Mouse (Mus musculus): ENCODE measurements around the gene Cul3. TPM values are rescaled to one million over a fixed set of nuclear protein-coding genes. Genes with fewer than 3 reads are reported as not detected.
"Not testable (repeated sequence)": the region's sequence is repeated elsewhere in the genome, so short reads cannot be mapped to it uniquely, and the experiment has no call there.

Cul3 gene
- 74.6 and 110 TPM in 2 replicates for total RNA-seq (2014; fragmentation: Nextera tagmentation)
- 209 and 304 TPM in 2 replicates for total RNA-seq (2017)

DNA sequence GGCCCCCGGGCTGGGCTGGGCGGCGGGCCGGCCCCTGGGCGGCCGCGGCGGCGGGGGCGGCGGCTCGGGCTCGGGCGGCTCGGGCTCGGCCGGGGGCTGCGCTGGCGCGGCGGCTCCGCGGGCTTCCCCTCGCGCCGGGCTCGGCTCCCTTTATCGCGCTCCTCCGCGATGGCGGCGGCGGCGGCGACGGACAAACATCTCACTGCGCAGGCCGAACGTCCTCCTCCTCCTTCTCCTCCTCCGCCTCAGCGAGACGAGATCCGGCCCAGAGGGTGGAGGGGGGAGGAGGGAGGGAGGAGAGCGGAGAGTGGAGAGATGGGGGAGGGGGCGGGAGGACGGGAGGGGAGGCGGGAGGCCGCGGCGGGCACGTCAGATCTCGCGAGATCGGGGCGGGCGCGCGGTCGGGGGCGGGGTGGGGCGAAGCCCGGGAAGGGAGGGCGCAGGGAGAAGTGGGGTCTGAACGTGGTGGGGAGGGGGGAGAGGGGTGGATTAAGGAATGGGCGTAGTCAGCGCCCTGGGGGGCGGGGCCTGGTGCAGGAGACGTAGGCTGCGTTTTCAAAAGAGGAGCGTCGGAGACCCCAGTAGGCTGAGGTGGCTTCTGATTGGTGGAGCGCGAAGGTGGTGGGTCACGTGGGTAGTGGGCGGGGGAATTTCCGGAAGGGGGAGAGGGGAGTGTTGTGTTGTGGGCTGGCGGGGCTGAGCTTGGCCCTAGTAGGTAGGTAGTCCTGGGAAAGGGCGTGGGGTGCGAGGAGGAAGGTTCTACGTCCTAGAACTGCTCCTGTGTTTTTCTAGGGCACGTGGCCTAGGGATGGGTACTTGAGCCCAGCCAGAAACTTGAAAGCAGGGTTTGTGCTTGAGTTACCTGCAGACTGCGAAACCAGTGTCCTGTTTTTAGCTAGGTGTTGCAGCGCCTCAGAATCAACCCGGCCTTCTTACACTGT, at the start of gene Cul3:
Cul3 (minus strand) TSS at position 45 of the 941 bp plus-strand sequence.
- ATAC-seq (replicated peaks; ENCODE audit: poor library complexity, severe bottlenecking), result peak; percentile 91

DNA sequence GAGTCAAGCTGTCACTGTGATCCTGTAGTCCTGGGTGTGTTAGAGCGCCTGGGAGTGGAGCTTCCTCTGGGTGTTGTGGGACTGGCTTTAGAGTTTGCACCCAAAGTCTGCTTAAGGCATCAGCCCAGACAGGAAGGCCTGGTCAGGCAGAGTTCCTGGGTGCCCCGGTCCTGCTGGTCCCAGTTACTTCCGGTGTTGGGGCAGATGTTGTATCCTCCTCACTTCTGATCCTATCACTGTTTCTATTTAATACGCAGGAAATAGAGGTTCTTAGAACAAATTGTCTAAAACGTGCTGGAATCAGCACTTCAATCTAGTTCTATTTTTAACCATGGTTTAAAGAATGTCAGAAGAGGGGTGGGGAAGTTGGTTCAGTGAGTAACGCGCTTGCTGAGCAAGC, 49.2 kb upstream of the Cul3 start:
- peak; percentile 33; the same call in 1 of the 2 replicates for ATAC-seq (replicated peaks; ENCODE audit: poor library complexity, severe bottlenecking)

DNA sequence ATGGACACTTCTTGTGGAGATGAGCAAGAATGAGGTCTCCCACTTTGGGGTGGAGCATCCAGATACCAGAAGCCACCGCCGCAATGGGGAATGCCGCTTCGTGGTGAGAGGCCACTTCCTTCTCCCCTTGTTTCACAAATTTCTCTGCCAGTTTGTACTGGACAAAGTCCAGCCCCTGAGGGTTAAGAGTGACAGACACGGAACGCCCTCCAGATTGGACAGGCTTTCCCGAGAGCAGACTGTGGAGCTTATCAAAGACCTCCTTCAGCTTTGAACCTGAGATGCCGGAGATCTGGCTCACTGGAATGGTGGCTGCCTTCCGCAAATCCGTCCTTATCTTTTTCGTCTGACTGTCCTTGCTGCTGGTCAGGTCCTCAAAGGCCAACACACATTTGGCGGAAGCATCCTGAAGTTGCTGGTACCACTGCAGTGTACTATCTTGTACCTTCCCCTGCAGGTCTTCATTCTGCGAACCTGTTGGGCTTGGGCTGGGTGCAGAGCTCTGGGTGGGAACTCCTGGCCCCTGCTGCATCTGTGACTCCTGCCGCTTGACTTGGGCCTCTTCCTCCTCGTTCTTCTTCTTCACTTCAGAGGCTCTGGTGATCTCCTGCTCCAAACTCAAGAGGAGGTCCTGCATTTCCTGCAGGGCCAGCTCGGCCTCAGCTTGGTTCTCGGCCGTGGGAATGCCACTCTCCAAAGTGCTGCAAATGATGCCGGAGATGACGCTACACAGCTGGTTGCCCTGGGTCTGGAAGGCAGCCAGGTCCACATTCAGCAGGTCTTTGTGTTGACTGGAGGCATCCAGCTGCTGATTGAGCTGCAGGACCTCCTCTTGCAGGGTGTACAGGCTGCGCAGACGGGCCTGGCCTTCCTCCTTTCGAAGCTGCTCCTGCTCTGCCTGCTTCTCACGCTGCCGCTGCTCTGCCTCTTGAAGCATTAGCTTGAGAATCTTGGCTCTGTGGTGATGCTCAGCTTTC, 43.6 kb upstream of the Cul3 start:
- ATAC-seq (replicated peaks; ENCODE audit: poor library complexity, severe bottlenecking), result peak; percentile 79

DNA sequence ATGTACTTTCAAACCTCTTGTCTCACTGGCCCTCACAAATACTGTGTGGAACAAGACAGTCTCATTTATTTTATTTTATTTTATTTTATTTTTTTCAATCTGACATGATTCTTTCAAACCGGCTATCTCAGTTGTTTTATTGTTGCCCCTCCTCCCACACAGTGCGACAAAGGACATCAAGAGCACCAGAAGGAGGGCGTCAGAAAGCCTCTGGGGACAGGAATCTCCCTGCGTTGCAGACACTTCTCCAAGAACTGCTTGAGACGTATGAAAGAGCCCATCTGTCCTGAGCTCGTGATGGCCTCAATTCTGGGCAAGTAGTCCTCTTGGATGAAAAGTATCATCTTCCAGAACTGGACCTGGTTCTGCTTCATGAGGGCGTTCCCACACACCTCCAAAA, 42.6 kb upstream of the Cul3 start:
- ATAC-seq (replicated peaks; ENCODE audit: poor library complexity, severe bottlenecking), result no peak

DNA sequence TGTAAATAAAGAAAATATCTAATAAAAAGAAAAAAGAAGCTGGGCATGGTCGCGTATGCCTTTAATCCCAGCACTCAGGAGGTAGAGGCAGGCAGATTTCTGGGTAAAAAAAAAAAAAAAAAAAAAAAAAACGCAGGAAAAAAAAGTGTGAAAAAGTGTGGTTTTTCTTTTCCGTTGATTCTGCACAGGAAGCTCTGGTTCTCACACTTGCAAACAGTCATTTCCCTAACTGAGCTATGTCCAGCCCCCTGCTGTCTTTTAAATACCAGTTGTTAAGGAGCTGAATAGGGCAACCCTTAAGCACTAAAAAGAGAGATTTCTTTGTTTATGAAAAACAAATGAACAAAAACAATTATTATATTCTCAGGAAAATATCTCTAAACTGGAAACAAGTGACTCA, 41.0 kb upstream of the Cul3 start:
- ATAC-seq (replicated peaks; ENCODE audit: poor library complexity, severe bottlenecking), result peak; percentile 63

DNA sequence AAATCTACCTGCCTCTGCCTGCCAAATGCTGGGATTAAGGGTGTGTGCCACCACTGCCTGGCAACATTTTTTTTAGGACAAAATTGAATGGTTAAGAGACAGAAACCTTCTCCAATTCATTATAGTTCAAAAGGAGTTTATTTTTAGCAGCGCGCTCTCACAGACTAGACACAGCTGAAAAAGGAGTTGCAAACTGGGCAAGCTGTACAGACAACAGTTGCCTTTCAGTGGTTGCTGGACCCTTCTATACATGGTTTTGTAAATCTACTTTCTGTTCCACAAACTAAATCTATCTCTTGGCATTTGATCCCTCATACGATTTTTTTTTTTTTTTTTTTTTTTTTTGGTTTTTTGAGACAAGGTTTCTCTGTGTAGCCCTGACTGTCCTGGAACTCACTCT, 31.7 kb upstream of the Cul3 start:
- ATAC-seq (replicated peaks; ENCODE audit: poor library complexity, severe bottlenecking), result peak; percentile 72

DNA sequence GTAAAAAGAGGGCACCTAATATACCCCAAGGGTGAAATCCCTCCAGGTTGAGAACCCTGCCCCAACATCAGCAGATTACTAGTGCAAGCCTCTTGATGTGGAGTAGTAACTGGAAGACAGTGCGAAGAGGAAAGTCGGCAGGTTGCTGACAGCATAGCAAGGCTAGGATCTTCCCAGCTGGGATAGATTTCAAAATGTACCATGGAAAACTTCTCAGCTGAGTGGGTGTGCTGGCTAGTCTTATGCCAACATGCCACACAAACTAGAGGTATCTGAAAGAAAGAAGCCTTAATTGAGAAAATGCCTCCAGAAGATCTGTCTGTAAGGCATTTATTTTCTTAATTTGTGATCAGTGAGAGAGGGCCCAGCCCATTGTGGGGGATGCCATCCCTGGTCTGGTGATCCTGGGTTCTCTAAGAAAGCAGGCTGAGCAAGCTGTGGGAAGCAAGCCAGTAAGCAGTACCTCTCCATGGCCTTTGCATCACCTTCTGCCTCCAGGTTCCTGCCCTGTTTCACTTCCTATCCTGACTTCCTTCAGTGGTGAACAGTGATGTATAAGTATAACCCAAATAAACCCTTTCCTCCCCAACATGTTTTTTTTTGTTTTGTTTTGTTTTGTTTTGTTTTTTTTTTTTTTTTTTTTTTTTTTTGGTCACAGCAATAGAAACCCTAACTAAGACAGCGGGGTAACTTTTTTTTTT, 31.1 kb upstream of the Cul3 start:
- peak; percentile 91 for ATAC-seq (replicated peaks; ENCODE audit: poor library complexity, severe bottlenecking)

DNA sequence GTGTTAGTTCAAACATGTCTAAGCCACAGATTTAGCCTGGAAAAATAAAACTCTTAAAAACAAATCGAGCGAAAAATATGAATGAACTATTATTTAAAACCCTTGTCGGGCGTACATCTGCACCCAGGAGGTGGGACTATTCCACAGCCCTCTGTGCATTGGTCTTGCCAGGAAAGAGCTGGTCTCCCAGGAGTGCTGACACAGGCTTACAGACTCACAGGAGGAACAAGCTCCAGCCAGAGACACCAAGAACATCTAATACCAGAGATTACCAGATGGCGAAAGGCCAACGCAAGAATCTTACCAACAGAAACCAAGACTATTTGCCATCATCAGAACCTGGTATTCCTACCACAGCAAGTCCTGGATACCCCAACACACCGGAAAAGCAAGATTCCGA, 23.2 kb upstream of the Cul3 start:
- no peak for ATAC-seq (replicated peaks; ENCODE audit: poor library complexity, severe bottlenecking)

DNA sequence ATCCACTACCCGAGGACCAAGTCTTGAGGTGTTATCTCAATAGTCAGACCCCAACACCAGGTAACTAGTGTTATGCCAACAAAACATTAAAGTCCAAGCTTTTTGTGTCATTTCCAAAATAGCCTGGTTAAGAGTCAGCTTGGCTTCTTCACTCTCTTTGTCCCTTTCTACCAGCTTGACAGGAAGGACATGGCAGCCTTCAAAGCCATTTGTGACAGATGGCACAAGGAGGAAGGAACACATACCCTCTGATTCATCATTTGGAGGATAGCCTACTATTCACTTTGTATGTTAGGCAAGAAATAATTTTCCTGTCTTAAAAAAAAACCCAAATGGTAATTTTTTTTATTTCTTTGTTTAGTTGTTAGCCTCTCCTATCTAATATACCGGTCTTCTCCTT, 22.7 kb upstream of the Cul3 start:
- ATAC-seq (replicated peaks; ENCODE audit: poor library complexity, severe bottlenecking), result peak; percentile 79

DNA sequence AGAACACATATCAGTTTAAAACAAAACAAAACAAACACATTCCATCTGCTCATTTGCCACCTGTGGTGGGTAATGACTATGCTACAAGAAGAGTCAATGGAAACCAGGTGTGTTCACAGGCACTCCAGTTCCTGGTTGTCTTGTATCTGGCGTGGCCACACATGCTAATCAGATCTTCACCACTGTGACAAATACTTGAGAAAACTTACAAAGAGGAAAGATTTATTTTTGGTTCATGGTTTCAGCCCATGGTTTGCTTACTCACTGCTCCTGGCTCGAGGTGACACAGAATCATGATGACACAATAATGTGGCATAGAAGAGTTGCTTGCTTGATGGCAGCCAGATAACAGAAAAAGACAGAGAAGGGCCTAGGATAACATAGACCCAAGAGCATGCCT, 22.1 kb upstream of the Cul3 start:
- peak; percentile 96 for ATAC-seq (replicated peaks; ENCODE audit: poor library complexity, severe bottlenecking)

DNA sequence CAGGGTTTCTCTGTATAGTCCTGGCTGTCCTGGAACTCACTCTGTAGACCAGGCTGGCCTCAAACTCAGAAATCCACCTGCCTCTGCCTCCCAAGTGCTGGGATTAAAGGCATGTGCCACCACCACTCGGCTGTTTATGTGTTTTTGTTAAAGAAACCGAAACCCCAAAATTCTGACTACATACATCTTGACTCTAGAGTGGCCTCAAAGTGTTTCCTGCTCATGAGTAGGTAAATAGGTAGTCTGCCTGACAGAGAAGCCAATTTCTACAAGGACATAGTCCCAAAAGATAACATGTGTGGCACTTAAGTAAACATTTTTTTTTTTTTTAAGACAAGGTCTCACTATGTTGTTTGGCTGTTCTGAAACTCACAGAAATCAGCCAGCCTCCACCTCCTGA, 21.5 kb upstream of the Cul3 start:
- not testable (repeated sequence) for ATAC-seq (replicated peaks; ENCODE audit: poor library complexity, severe bottlenecking)

DNA sequence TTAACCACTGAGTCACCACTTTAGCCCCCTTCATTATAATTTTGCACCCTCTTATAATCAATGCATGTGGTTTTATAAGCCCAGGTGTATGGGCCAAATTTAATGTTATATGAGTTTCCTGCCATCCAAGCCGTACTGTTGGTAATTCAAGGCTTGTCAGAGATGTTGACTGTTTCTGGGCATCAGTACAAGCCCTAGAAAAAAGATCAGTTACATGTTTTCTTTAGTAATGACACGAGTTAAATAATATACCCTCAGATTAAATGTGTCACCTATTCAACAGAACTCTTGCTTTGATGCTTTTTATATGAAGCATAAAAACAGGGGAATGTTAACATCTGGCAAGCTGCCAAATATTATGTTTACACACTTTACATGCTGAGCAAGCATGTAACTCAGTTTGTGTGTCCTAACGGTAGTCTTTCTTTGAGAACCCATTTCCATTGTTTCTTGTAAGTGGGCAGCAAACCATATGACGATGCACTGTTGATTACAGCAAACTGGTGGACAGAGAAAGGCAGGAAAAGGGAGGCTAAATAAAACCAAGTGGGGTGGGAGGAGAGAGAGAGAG, 19.8 kb upstream of the Cul3 start:
- ATAC-seq (replicated peaks; ENCODE audit: poor library complexity, severe bottlenecking), result no peak

DNA sequence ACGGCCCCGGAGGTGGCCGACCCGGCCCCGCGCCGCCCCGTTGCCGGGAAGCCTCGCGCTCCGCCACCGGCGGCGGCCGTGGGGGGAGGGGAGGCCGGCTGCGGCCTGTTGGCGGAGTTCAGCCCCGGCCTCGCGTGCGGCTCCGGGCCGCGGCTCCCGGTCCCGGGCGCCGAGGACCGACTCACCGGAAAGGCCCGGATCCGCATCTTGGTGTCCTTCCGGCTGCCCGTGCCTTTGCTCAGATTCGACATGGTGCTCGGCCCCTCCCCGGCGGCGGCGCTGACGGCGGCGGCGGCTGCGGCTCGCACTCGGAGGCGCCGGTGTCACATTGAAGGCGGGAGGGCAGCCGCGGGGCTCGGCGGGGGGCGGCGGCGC, 232 bp downstream of the Cul3 start:
- peak; percentile 19 for ATAC-seq (replicated peaks; ENCODE audit: poor library complexity, severe bottlenecking)

DNA sequence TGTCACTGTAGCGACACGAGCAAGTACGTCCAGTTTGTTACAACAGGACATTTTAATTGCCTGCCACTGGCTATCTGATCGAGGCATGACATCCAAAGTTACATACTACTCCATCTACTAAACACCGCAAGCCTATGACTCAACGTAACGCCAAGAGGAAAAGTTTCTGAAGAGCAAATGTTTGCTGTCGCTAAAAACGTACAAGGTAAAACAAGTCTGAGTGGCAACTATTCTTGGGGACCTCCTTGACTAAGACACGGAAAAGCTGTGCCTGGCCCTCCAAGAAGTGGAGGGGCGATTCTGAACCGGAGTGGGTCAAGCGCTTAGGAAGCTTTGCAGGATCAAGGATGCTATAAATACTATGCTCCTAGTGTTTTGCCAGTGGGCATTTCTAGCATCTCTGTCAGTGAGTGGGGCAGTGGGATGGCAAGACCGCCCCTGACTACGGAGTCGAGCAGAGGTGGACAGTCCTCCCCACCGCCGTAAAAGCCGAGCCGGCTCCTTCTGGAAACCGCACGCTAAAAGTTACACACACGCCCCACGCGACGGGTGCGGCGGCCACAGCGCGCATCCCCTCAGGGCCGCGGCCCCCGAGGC, 757 bp downstream of the Cul3 start:
- ATAC-seq (replicated peaks; ENCODE audit: poor library complexity, severe bottlenecking), result 0 out of 2 replicates have a peak, but pooled peaks have one; percentile 6

DNA sequence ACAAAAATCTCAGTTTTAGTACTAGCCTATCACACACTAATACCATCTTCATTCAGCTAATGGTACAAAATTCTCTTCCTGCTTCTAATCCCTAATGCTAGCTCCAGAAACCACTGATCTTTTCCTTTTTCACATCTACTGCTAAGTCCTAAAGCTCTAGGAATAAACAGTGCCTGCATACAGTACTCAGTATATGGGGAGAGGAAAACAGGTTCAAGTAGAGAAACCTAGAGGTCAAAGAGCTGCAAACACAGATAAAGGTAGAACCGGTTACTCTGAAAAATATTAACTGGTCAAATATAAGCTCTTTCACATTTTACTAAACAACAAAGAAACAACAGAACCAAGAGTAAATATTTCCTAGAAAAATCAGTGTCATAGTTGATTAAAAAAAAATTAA, 1.9 kb downstream of the Cul3 start:
- ATAC-seq (replicated peaks; ENCODE audit: poor library complexity, severe bottlenecking), result no peak

DNA sequence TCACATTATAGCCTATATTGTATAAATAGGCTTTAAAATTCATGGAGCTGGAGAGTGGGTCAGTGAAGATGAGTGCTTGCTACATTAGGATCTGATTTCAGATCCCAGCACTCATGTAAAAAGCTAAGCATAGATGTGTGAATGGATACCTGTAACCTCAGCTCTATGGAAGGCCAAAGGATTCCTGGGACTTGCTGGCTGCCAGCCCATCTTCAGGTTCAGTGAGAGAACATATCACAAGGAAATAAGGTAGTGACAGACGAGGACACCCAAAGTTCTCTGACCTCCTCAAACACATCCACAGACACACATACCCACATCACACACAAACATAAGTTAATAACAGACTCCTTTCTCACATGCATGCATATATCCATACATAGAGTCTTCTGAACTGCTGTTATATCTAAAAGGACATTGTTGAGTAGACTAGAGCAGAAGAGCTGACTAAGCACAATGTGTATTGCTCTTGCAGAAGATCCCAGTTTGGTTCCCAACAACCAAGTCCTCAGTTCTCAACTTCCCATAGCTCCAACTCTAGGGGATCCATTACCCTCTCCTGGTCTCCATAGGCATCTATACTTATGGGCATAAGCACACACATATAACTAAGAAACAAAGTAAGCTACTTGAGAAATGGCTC, 4.4 kb downstream of the Cul3 start:
- no peak for ATAC-seq (replicated peaks; ENCODE audit: poor library complexity, severe bottlenecking)

DNA sequence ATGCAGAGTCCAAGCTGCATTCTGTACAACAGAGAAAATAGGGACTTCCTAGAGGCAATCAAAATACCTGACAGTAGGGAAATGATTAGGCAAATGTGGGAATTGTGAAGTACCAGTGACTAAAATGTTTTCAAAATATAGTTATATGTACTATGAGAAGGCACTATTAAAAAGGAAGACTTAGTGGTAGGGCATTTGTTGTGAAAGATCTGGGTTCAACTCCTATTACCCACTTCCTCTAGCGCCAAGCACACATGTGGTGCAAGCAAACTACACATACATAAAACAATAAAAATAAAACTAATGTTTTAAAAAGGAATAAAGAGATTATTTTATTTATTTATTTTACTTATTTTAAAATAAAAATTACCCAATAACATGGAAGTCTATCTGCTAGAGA, 5.2 kb downstream of the Cul3 start:
- ATAC-seq (replicated peaks; ENCODE audit: poor library complexity, severe bottlenecking), result peak; percentile 78

DNA sequence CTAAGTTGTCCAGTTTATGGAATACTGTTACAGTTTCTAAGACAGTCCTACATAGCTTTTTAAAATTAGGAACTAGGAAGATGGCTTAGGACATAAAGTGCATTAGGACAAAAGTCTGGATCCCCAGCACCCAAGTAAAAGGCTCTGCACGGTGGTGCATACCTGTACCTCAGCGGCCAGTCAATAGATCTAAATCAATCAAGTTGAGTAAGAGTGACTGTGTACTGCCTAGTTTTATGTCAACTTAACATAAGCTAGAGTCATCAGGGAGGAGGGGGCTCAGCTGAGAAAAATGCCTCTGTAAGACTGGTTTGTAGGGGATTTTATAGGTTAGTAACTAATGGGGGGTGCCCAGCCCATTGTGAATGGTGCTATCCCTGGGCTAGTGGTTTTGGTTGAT, 9.3 kb downstream of the Cul3 start:
- ATAC-seq (replicated peaks; ENCODE audit: poor library complexity, severe bottlenecking), result no peak

DNA sequence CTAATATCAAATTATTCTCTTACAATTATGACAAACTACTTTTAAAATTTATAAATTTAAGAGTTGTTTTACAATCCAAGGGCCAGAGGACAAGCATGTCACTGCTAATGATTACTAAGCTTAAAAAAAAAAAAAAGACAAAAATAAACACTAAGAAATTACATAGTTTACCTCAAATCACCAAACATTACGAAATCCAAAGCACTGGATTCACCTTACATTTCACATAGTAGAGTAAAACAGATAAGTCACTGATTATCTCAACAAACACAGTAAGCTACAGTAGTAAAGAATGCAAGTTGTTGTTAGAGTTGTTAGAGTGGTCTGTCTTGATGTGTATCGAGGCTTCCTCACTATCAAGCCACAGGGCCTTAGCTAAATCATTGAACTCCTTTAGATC, 14.5 kb downstream of the Cul3 start:
- peak; percentile 25 for ATAC-seq (replicated peaks; ENCODE audit: poor library complexity, severe bottlenecking)
